Mouse (Mus musculus) erythroblast, embryonic 14.5 days (primary cell): ENCODE data around the gene Pard6b. TPM values are rescaled to one million over a fixed set of nuclear protein-coding genes. Genes with fewer than 3 reads are reported as not detected.

Source experiments
- H3K27me3 ChIP-seq: 2 replicates; pipeline ENCODE4 v1.6.1; 2012; ENCODE audit warnings: inconsistent platforms; ENCODE audit not compliant: control insufficient read depth
- H3K36me3 ChIP-seq: 2 replicates; pipeline ENCODE4 v1.6.1; 2012; ENCODE audit warnings: mild to moderate bottlenecking, inconsistent platforms; ENCODE audit not compliant: control insufficient read depth
- H3K4me1 ChIP-seq: 2 replicates; pipeline ENCODE4 v1.6.1; 2012; ENCODE audit warnings: inconsistent platforms; ENCODE audit not compliant: control insufficient read depth
- H3K4me3 ChIP-seq: replicated peaks from 2 replicates; pipeline ENCODE3; 2012; ENCODE audit warnings: moderate library complexity, mild to moderate bottlenecking, inconsistent platforms
- H3K9me3 ChIP-seq: 2 replicates; pipeline ENCODE4 v1.6.1; 2012; ENCODE audit warnings: low read length, inconsistent platforms, mixed read lengths; ENCODE audit not compliant: control insufficient read depth
- GATA1 ChIP-seq: IDR thresholded peaks from 2 replicates; pipeline ENCODE4 v1.6.1; 2012; ENCODE audit warnings: low read length, inconsistent platforms, mixed read lengths
- TAL1 ChIP-seq: IDR thresholded peaks from 3 replicates; pipeline ENCODE4 v1.6.1; 2012; ENCODE audit warnings: low read length, inconsistent platforms, mixed read lengths
- polyA plus RNA-seq: library from polyadenylated mRNA; stranded (reverse); fragments of >175 nt; gene quantifications from 2 replicates; pipeline ENCODE4 v1.2.3, GENCODE M21; 2012

Gene Pard6b
- polyA plus RNA-seq, 1 experiment = 0.06 TPM

- no peaks in the 10 kb centered on the region for H3K4me1 ChIP-seq
These were observed 22.2 kb upstream of the Pard6b start for GRCm38 (mm10) chr2:168058488-168059199.

GRCm38 (mm10) chr2:168059200-168059790 is 21.5 kb upstream of the Pard6b start:
- H3K27me3 ChIP-seq = no peaks in the 10 kb centered on the region
- TF ChIP-seq TAL1 = no peak
- no peak for TF ChIP-seq GATA1
- H3K36me3 ChIP-seq = no peaks in the 10 kb centered on the region
- H3K4me3 ChIP-seq = no peak overlapping the region
- peaks cover 7% of the 10 kb centered on the region for H3K9me3 ChIP-seq
- H3K4me1 ChIP-seq = no peaks in the 10 kb centered on the region

More at GRCm38 (mm10) chr2:168058488-168059199, 22.2 kb upstream of the Pard6b start:
- Histone ChIP-seq H3K36me3 (no peaks in the 10 kb centered on the region), H3K9me3 (peaks cover 7% of the 10 kb centered on the region), H3K4me3 (no peak overlapping the region), H3K27me3 (no peaks in the 10 kb centered on the region)
- TF ChIP-seq GATA1 = no peak
- no peak for TF ChIP-seq TAL1

- H3K4me3 ChIP-seq = no peak overlapping the region
- no peaks in the 10 kb centered on the region for H3K27me3 ChIP-seq
- H3K36me3 ChIP-seq = no peaks in the 10 kb centered on the region
- no peaks in the 10 kb centered on the region for H3K4me1 ChIP-seq
- TF ChIP-seq TAL1 (no peak), GATA1 (no peak)
- H3K9me3 ChIP-seq = peaks cover 7% of the 10 kb centered on the region
These were observed 17.1 kb upstream of the Pard6b start for GRCm38 (mm10) chr2:168063712-168064111.

GRCm38 (mm10) chr2:168065511-168065910 is 15.3 kb upstream of the Pard6b start:
- no peaks in the 10 kb centered on the region for H3K27me3 ChIP-seq
- TF ChIP-seq TAL1 = no peak
- TF ChIP-seq GATA1 = no peak
- no peaks in the 10 kb centered on the region for H3K36me3 ChIP-seq
- no peaks in the 10 kb centered on the region for H3K4me1 ChIP-seq
- no peak overlapping the region for H3K4me3 ChIP-seq
- peaks cover 4% of the 10 kb centered on the region for H3K9me3 ChIP-seq

GRCm38 (mm10) chr2:168066783-168067182 is 14.0 kb upstream of the Pard6b start:
- H3K36me3 ChIP-seq = no peaks in the 10 kb centered on the region
- TF ChIP-seq GATA1 (no peak), TAL1 (no peak)
- no peaks in the 10 kb centered on the region for H3K4me1 ChIP-seq
- no peaks in the 10 kb centered on the region for H3K9me3 ChIP-seq
- no peak overlapping the region for H3K4me3 ChIP-seq
- no peaks in the 10 kb centered on the region for H3K27me3 ChIP-seq

- no peak for TF ChIP-seq TAL1
- no peak for TF ChIP-seq GATA1
- Histone ChIP-seq H3K27me3 (no peaks in the 10 kb centered on the region), H3K36me3 (no peaks in the 10 kb centered on the region), H3K4me3 (no peak overlapping the region), H3K9me3 (no peaks in the 10 kb centered on the region), H3K4me1 (no peaks in the 10 kb centered on the region; the same call in 1 of the 2 replicates)
These were observed 10.4 kb upstream of the Pard6b start for GRCm38 (mm10) chr2:168070425-168070824.

GRCm38 (mm10) chr2:168072436-168073131 is 8.2 kb upstream of the Pard6b start:
- Histone ChIP-seq H3K27me3 (peaks cover 6% of the 10 kb centered on the region), H3K4me1 (no peaks in the 10 kb centered on the region; the same call in 1 of the 2 replicates), H3K4me3 (no peak overlapping the region), H3K9me3 (no peaks in the 10 kb centered on the region), H3K36me3 (no peaks in the 10 kb centered on the region)
- no peak for TF ChIP-seq GATA1
- TF ChIP-seq TAL1 = no peak

- H3K27me3 ChIP-seq = peaks cover 9% of the 10 kb centered on the region
- H3K9me3 ChIP-seq = no peaks in the 10 kb centered on the region
- TF ChIP-seq GATA1 = no peak
- TF ChIP-seq TAL1 = no peak
- no peaks in the 10 kb centered on the region for H3K36me3 ChIP-seq
- no peak overlapping the region for H3K4me3 ChIP-seq
- H3K4me1 ChIP-seq = peaks cover 5% of the 10 kb centered on the region
These were observed 7.1 kb upstream of the Pard6b start for GRCm38 (mm10) chr2:168073722-168074121.

GRCm38 (mm10) chr2:168074457-168074856 is 6.3 kb upstream of the Pard6b start:
- H3K4me3 ChIP-seq = no peak overlapping the region
- H3K4me1 ChIP-seq = peaks cover 7% of the 10 kb centered on the region
- H3K36me3 ChIP-seq = no peaks in the 10 kb centered on the region
- no peaks in the 10 kb centered on the region for H3K9me3 ChIP-seq
- no peak for TF ChIP-seq TAL1
- TF ChIP-seq GATA1 = no peak
- peaks cover 9% of the 10 kb centered on the region for H3K27me3 ChIP-seq
